Mouse (Mus musculus) liver, embryonic 14.5 days (tissue): ENCODE measurements at regions not wholly inside any gene's neighbourhood (a gene's known extent, or its start where the extent isn't known, plus 50 kb on each side); places are given as distances from the start of the nearest gene placed in this dataset.

Source experiments
- ATAC-seq: fragments of 200-750 bp; cut with Nextera tagmentation; 2 replicates; pipeline ENCODE4 v1.8.0; 2017; ENCODE audit warnings: moderate number of reproducible peaks, mild to moderate bottlenecking, moderate library complexity; ENCODE audit not compliant: insufficient read depth
- DNase-seq, 3 experiments: peaks; one replicate each; pipeline ENCODE4 v3.0.0-alpha.2; 2012 to 2013; ENCODE audit warnings: low read depth in 3 of 3, low spot score in 3 of 3
- H3K27ac ChIP-seq: fragments of 300-500 bp; sonication (generic); 2 replicates; pipeline ENCODE4 v1.5.1; 2014; ENCODE audit warnings: moderate library complexity, mild to moderate bottlenecking, control low read depth, inconsistent platforms
- H3K27me3 ChIP-seq: fragments of 300-500 bp; sonication (generic); 2 replicates; pipeline ENCODE4 v1.6.1; 2014; ENCODE audit warnings: mild to moderate bottlenecking, low read length, moderate library complexity; ENCODE audit not compliant: control insufficient read depth, insufficient read depth
- H3K36me3 ChIP-seq: fragments of 300-500 bp; sonication (generic); replicated peaks from 2 replicates; pipeline ENCODE4 v1.6.1; 2014; ENCODE audit warnings: low read depth; ENCODE audit not compliant: control insufficient read depth, insufficient read depth
- H3K4me1 ChIP-seq, 2 experiments: fragments of 200-500 bp in 1 of 2; fragments of 300-500 bp in 1 of 2; sonication (generic) in 1 of 2; replicated peaks; 2 replicates each; pipeline ENCODE4 v1.6.1; 2012 to 2014; ENCODE audit warnings: antibody characterized with exemption in 1 of 2, inconsistent platforms in 1 of 2, low read length in 1 of 2; ENCODE audit not compliant: control insufficient read depth in 2 of 2, insufficient read depth in 2 of 2
- H3K4me2 ChIP-seq: fragments of 300-500 bp; sonication (generic); 2 replicates; pipeline ENCODE4 v1.6.1; 2014; ENCODE audit warnings: low read depth, mild to moderate bottlenecking, control low read depth, moderate library complexity
- H3K4me3 ChIP-seq, 2 experiments: fragments of 200-500 bp in 1 of 2; fragments of 300-500 bp in 1 of 2; sonication (generic) in 1 of 2; 2 replicates each; pipeline ENCODE4 v1.5.1; 2012 to 2014; ENCODE audit warnings: low read depth in 2 of 2, low read length in 2 of 2, mild to moderate bottlenecking in 2 of 2, control low read depth in 1 of 2, inconsistent platforms in 1 of 2, moderate library complexity in 1 of 2; ENCODE audit not compliant: insufficient read depth in 1 of 2
- H3K9ac ChIP-seq: fragments of 300-500 bp; sonication (generic); replicated peaks from 2 replicates; pipeline ENCODE4 v1.6.1; 2014; ENCODE audit warnings: mild to moderate bottlenecking, control low read depth, moderate library complexity
- H3K9me3 ChIP-seq: fragments of 300-500 bp; sonication (generic); 2 replicates; pipeline ENCODE4 v1.6.1; 2016; ENCODE audit warnings: low read length, mixed read lengths; ENCODE audit not compliant: control insufficient read depth
- CTCF ChIP-seq: IDR thresholded peaks from 2 replicates; pipeline ENCODE4 v1.5.1; 2016; ENCODE audit warnings: antibody characterized with exemption, low read depth, control low read depth
- EP300 ChIP-seq: IDR thresholded peaks from 2 replicates; pipeline ENCODE4 v1.6.1; 2016; ENCODE audit warnings: antibody characterized with exemption, low read depth
- WGBS: fragments of 180-500 bp; shearing (Covaris S2); extraction: QIAGEN DNeasy Blood & Tissue Kit; methylation state at CpG from one replicate; pipeline ENCODE4 v1.1.7; 2014; ENCODE audit not compliant: insufficient replicate concordance; 5-methylcytosine and 5-hydroxymethylcytosine counted together

GRCm38 (mm10) chr17:45865944-45866343 is 132.3 kb upstream of the 1600014C23Rik start:
- no peaks in the 10 kb centered on the region for H3K36me3 ChIP-seq
- H3K9me3 ChIP-seq = no peaks in the 10 kb centered on the region
- no peak for DNase-seq
- H3K4me3 ChIP-seq = no peak overlapping the region
- H3K27ac ChIP-seq = no peak overlapping the region
- no peak overlapping the region for H3K4me2 ChIP-seq
- H3K27me3 ChIP-seq = no peaks in the 10 kb centered on the region
- no peak for TF ChIP-seq CTCF
- TF ChIP-seq EP300 = no peak
- H3K4me1 ChIP-seq = peaks cover 0 to 6% of the 10 kb centered on the region in 2 experiments; a peak in 2 of 4 replicates
- WGBS = 31% methylated on average over 6 of the region's 6 CpGs
- H3K9ac ChIP-seq = no peak overlapping the region
- ATAC-seq = no peak

DNA sequence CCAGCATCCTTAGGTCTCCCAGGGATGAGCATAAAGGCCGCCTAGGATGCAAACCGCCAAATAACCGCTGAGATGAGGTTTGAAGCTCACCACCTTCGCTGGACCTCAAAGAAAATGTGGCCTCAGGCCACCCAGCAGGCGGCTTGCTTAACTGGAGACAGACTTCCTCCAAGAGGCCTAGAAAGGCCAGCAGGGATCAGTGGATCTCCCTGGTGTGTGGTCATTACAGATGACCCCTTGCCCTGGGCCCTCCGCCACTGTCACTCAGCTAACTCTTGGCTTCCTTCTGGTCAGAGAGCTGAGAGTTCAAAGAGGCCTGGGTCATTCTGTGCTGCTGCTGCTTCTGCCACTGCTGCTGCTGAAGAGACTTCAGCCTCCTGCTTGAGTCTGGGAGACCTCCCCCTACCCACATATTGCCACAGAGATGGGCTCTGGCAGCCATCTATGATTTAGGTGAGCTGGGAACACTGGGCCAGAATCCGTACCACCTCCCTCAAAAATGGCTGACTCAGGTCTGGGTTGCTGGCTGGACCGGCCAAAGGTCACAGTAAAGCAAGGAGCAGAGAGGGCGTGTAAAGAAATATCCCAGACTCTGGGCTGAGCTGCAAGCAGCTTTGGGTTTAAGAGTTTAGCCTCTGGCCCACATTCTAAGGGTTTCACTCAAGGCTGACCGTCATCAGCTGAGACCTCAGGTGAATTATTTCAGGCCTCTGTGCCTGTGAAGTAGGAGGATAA is 130.0 kb upstream of the 1600014C23Rik start:
- Histone ChIP-seq H3K36me3 (no peaks in the 10 kb centered on the region), H3K4me3 (no peak overlapping the region), H3K9ac (no peak overlapping the region), H3K4me2 (no peak overlapping the region), H3K27me3 (no peaks in the 10 kb centered on the region), H3K4me1 (peaks cover 0 to 6% of the 10 kb centered on the region in 2 experiments; a peak in 2 of 4 replicates), H3K9me3 (no peaks in the 10 kb centered on the region), H3K27ac (no peak overlapping the region)
- no peak for TF ChIP-seq CTCF
- no peak for TF ChIP-seq EP300
- ATAC-seq = no peak
- no peak for DNase-seq
- 59% methylated on average over 10 of the region's 10 CpGs for WGBS

GRCm38 (mm10) chr17:45863031-45863430 is 129.4 kb upstream of the 1600014C23Rik start:
- ATAC-seq (no peak), DNase-seq (no peak)
- H3K9ac ChIP-seq = no peak overlapping the region
- WGBS = 55% methylated on average over 3 of the region's 3 CpGs
- TF ChIP-seq CTCF = no peak
- no peak for TF ChIP-seq EP300
- H3K27ac ChIP-seq = no peak overlapping the region
- H3K4me3 ChIP-seq = no peak overlapping the region
- H3K36me3 ChIP-seq = no peaks in the 10 kb centered on the region
- H3K4me1 ChIP-seq = peaks cover 0 to 6% of the 10 kb centered on the region in 2 experiments; a peak in 2 of 4 replicates
- H3K27me3 ChIP-seq = no peaks in the 10 kb centered on the region
- H3K4me2 ChIP-seq = no peak overlapping the region
- no peaks in the 10 kb centered on the region for H3K9me3 ChIP-seq

GRCm38 (mm10) chr17:45859441-45859840 is 125.8 kb upstream of the 1600014C23Rik start:
- Histone ChIP-seq H3K9ac (no peak overlapping the region), H3K36me3 (no peaks in the 10 kb centered on the region), H3K4me3 (no peak overlapping the region), H3K9me3 (no peaks in the 10 kb centered on the region), H3K27me3 (no peaks in the 10 kb centered on the region), H3K27ac (no peak overlapping the region), H3K4me1 (no peaks in the 10 kb centered on the region), H3K4me2 (no peak overlapping the region)
- ATAC-seq (no peak), DNase-seq (no peak)
- TF ChIP-seq CTCF (no peak), EP300 (no peak)
- WGBS = 60% methylated on average over 5 of the region's 5 CpGs

DNA sequence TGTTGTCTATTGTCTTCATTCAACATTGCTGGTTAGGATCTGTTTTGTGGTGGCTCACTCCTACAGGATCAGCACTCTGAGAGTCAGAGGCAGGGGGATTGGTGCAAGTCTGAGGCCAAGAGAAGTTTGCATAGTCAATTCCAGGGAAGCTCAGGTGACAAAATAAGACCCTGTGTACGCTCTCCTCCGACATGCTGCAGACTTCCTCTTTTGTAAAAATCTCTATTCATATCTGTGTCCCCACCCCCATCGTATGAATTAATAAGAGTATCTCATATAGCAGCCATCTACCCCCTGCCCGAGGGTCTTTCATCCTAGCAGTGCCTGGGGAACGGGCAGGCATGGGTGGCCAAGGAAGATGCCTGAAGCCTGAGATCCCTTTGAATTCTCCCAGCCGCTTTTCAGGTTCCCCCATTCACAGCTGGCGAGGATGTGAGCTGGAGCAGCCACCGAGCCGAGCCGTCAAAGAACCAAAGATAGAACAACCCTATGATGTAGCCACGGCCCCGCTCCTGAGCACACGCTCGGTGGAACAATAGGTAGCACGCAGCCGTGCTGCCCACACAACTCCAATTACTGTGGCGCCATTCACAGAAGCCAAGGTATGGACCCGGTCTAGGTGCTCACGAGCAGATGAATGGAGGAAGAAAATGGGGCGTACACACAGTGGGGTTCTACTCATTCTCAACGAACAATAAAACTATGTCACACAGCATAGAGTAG is 120.4 kb upstream of the 1600014C23Rik start:
- H3K4me3 ChIP-seq = no peak overlapping the region
- no peak overlapping the region for H3K4me2 ChIP-seq
- TF ChIP-seq EP300 (no peak), CTCF (no peak)
- no peaks in the 10 kb centered on the region for H3K27me3 ChIP-seq
- no peak for DNase-seq
- H3K9ac ChIP-seq = no peak overlapping the region
- H3K9me3 ChIP-seq = no peaks in the 10 kb centered on the region
- H3K27ac ChIP-seq = no peak overlapping the region
- WGBS = 52% methylated on average over 21 of the region's 21 CpGs
- ATAC-seq = no peak
- H3K4me1 ChIP-seq = no peaks in the 10 kb centered on the region
- H3K36me3 ChIP-seq = no peaks in the 10 kb centered on the region
